Mouse (Mus musculus) ES-Bruce4 (cell line): Measurements from ENCODE around the gene Mterf1b.

Experiments used
- CTCF ChIP-seq: IDR thresholded peaks from one replicate; pipeline ENCODE4 v1.8.1; 2011; ENCODE audit warnings: low read depth, low read length
- POLR2A ChIP-seq: IDR thresholded peaks from one replicate; pipeline ENCODE4 v1.8.1; 2011; ENCODE audit warnings: low read length; ENCODE audit not compliant: insufficient read depth

GRCm38 (mm10) chr5:4161554-4161953 lies 30.6 kb upstream of the Mterf1b start:
- TF ChIP-seq POLR2A (no peak), CTCF (no peak)
